In genomic region chr4:149879980-149880379, GRCm38 (mm10) we compare ENCODE assay signal across 25 mouse cellular contexts.
DNase-seq lines count a peak whose midpoint lies in the region; ATAC-seq lines count a peak whose summit lies in the region.
"Had no signal": no experiment of that assay in that cellular context is flagged by ENCODE, and none has a peak within 500 bp of the region (broad histone marks: within the 10 kb centered on the region; RNA-seq: fewer than 3 reads in every experiment).

No protein-coding gene starts in this region.

- no peaks in the 10 kb centered on the region for H3K36me3 ChIP-seq in forebrain, embryonic 15.5 days
- H3K36me3 ChIP-seq: heart, embryonic 12.5 days; limb, embryonic 12.5 days; liver, embryonic 12.5 days; neural tube, embryonic 13.5 days; stomach, embryonic 15.5 days had no signal

- no peak overlapping the region for H3K27ac ChIP-seq in forebrain, embryonic 15.5 days (replicated peaks)
- H3K27ac ChIP-seq: hindbrain, postnatal 0 days; limb, embryonic 12.5 days; liver, embryonic 12.5 days; neural tube, embryonic 13.5 days; stomach, embryonic 15.5 days had no signal

- H3K9me3 ChIP-seq in forebrain, embryonic 15.5 days = no peaks in the 10 kb centered on the region
- H3K9me3 ChIP-seq: heart, embryonic 12.5 days; limb, embryonic 12.5 days; liver, embryonic 12.5 days; megakaryocyte, embryonic 14.5 days; neural tube, embryonic 13.5 days; stomach, embryonic 15.5 days had no signal

- H3K4me2 ChIP-seq in forebrain, embryonic 15.5 days (replicated peaks) = no peak overlapping the region
- H3K4me2 ChIP-seq: heart, embryonic 12.5 days; limb, embryonic 12.5 days; liver, embryonic 12.5 days; neural tube, embryonic 13.5 days; stomach, embryonic 15.5 days had no signal

- 88% methylated on average over 11 of the region's 11 CpGs for WGBS in forebrain, embryonic 15.5 days

- H3K9ac ChIP-seq in forebrain, embryonic 15.5 days (replicated peaks) = no peak overlapping the region
- H3K9ac ChIP-seq: heart, embryonic 12.5 days; limb, embryonic 12.5 days; liver, embryonic 12.5 days; neural tube, embryonic 13.5 days; stomach, embryonic 15.5 days had no signal

- ATAC-seq in CD4-positive, CD25-positive, alpha-beta regulatory T cell, adult 4 months = peak; percentile 93
- peak; percentile 89 for ATAC-seq in activated CD4-positive, CD25-positive, alpha-beta regulatory T cell, adult 4 months
- ATAC-seq in megakaryocyte, adult 5-6 weeks (ENCODE audit: poor library complexity, severe bottlenecking) = peak; percentile 49
- no peak for ATAC-seq in forebrain, embryonic 15.5 days (replicated peaks)
- ATAC-seq: hindbrain, postnatal 0 days; liver, embryonic 12.5 days; Patski had no signal

- DNase-seq in thymus, postnatal 14 days = peak; percentile 61
- no peak for DNase-seq in MN1 (ENCODE audit: low spot score)
- no peak for DNase-seq in heart, adult 18-20 months
- no peak for DNase-seq in adrenal gland, adult (ENCODE audit: inconsistent age in 2 of 2, low spot score in 1 of 2)
- DNase-seq: adrenal gland, postnatal 10 days; cerebellum, adult 9-11 months; gastrocnemius, adult 2 months; heart, postnatal 10 days; kidney, adult 18-20 months; kidney, postnatal 14 days; layer of hippocampus, postnatal 36 days; lung, adult 18-20 months; midbrain, embryonic 14.5 days had no signal

- H3K27me3 ChIP-seq in forebrain, embryonic 15.5 days = no peaks in the 10 kb centered on the region
- H3K27me3 ChIP-seq: limb, embryonic 12.5 days; neural tube, embryonic 13.5 days; Patski; stomach, embryonic 15.5 days had no signal

- no peak overlapping the region for H3K4me3 ChIP-seq in forebrain, embryonic 15.5 days
- H3K4me3 ChIP-seq: gastrocnemius, adult 2 months; heart, embryonic 12.5 days; limb, embryonic 12.5 days; liver, embryonic 12.5 days; megakaryocyte, embryonic 14.5 days; neural tube, embryonic 13.5 days; stomach, embryonic 15.5 days had no signal

- peaks cover 26% of the 10 kb centered on the region for H3K4me1 ChIP-seq in forebrain, embryonic 15.5 days
- H3K4me1 ChIP-seq: liver, embryonic 12.5 days had no signal
